Mouse (Mus musculus): ENCODE measurements around the gene Gm21761. TPM values are rescaled to one million over a fixed set of nuclear protein-coding genes. Genes with fewer than 3 reads are reported as not detected.

The Gm21761 gene
- polyA plus RNA-seq, 1 experiment from 2014 or later = not detected

Other genes starting within 250 kb of the Gm21761 start
- gene Hmgcs1, start 238.9 kb downstream of the Gm21761 start, polyA plus RNA-seq (2014; fragmentation: Nextera tagmentation; extraction: Ambion mirVana) = 516 and 569 TPM in 2 replicates
- 1.9 and 2.4 TPM in 2 replicates for gene Nim1k, start 173.4 kb downstream of the Gm21761 start, polyA plus RNA-seq (2014; fragmentation: Nextera tagmentation; extraction: Ambion mirVana)
- 44.2 and 49.4 TPM in 2 replicates for gene Zfp131, start 138.4 kb downstream of the Gm21761 start, polyA plus RNA-seq (2014; fragmentation: Nextera tagmentation; extraction: Ambion mirVana)
- gene AF067063, start 99.1 kb downstream of the Gm21761 start, polyA plus RNA-seq (2014; fragmentation: Nextera tagmentation; extraction: Ambion mirVana) = not detected in 2 replicates
- gene D13Ertd608e, start 93.3 kb downstream of the Gm21761 start, polyA plus RNA-seq (2014; fragmentation: Nextera tagmentation; extraction: Ambion mirVana) = not detected in 2 replicates
- not detected in 2 replicates for gene Tcstv1, start 34.5 kb downstream of the Gm21761 start, polyA plus RNA-seq (2014; fragmentation: Nextera tagmentation; extraction: Ambion mirVana)
- gene B020031M17Rik, start 21.5 kb upstream of the Gm21761 start, polyA plus RNA-seq (2014; fragmentation: Nextera tagmentation; extraction: Ambion mirVana) = not detected in 2 replicates
- not detected in 2 replicates for gene Gm36079, start 97.7 kb upstream of the Gm21761 start, polyA plus RNA-seq (2014; fragmentation: Nextera tagmentation; extraction: Ambion mirVana)
- not detected in 2 replicates for gene Gm21188, start 122.9 kb upstream of the Gm21761 start, polyA plus RNA-seq (2014; fragmentation: Nextera tagmentation; extraction: Ambion mirVana)
- not detected in 2 replicates for gene Gm20767, start 211.0 kb upstream of the Gm21761 start, polyA plus RNA-seq (2014; fragmentation: Nextera tagmentation; extraction: Ambion mirVana)
- gene Gm21818, start 243.2 kb upstream of the Gm21761 start, polyA plus RNA-seq (2014; fragmentation: Nextera tagmentation; extraction: Ambion mirVana) = not detected in 2 replicates